Mouse (Mus musculus) forebrain, embryonic 15.5 days (tissue): Measurements from ENCODE around the gene Arhgap6. TPM values are rescaled to one million over a fixed set of nuclear protein-coding genes. Genes with fewer than 3 reads are reported as not detected.
A peak's percentile ranks its signal among the peaks of the same experiment; 100 is the strongest.

Source experiments
- ATAC-seq: fragments of 200-750 bp; cut with Nextera tagmentation; replicated peaks from 2 replicates; pipeline ENCODE4 v1.8.0; 2017; ENCODE audit warnings: mild to moderate bottlenecking, moderate TSS enrichment, moderate library complexity
- H3K27ac ChIP-seq: fragments of 300-500 bp; sonication (generic); replicated peaks from 2 replicates; pipeline ENCODE4 v1.5.1; 2015; ENCODE audit warnings: mild to moderate bottlenecking, inconsistent platforms
- H3K27me3 ChIP-seq: fragments of 300-500 bp; sonication (generic); 2 replicates; pipeline ENCODE4 v1.6.1; 2015; ENCODE audit warnings: inconsistent platforms
- H3K36me3 ChIP-seq: fragments of 300-500 bp; sonication (generic); 2 replicates; pipeline ENCODE4 v1.6.1; 2015; ENCODE audit warnings: mild to moderate bottlenecking, inconsistent platforms
- H3K4me1 ChIP-seq: fragments of 300-500 bp; sonication (generic); 2 replicates; pipeline ENCODE4 v1.6.1; 2015; ENCODE audit warnings: inconsistent platforms
- H3K4me2 ChIP-seq: fragments of 300-500 bp; sonication (generic); replicated peaks from 2 replicates; pipeline ENCODE4 v1.6.1; 2015; ENCODE audit warnings: mild to moderate bottlenecking, inconsistent platforms
- H3K4me3 ChIP-seq: fragments of 300-500 bp; sonication (generic); 2 replicates; pipeline ENCODE4 v1.5.1; 2015; ENCODE audit warnings: mild to moderate bottlenecking, inconsistent platforms
- H3K9ac ChIP-seq: fragments of 300-500 bp; sonication (generic); replicated peaks from 2 replicates; pipeline ENCODE4 v1.6.1; 2015; ENCODE audit warnings: mild to moderate bottlenecking, inconsistent platforms
- H3K9me3 ChIP-seq: fragments of 300-500 bp; sonication (generic); 2 replicates; pipeline ENCODE4 v1.6.1; 2016; ENCODE audit warnings: inconsistent platforms
- WGBS: fragments of 180-500 bp; shearing (Covaris S2); methylation state at CpG from one replicate; pipeline ENCODE4 v1.1.7; 2015; ENCODE audit warnings: mixed read lengths; 5-methylcytosine and 5-hydroxymethylcytosine counted together
- polyA plus RNA-seq: library from polyadenylated mRNA; unstranded; fragments of >200 nt; fragmentation: Nextera tagmentation; extraction: Ambion mirVana; gene quantifications from 2 replicates; pipeline ENCODE4 v1.2.1, GENCODE M21; 2015

The Arhgap6 gene
- polyA plus RNA-seq = 0.46 and 0.59 TPM in 2 replicates

- Histone ChIP-seq H3K4me2 (peak within 1 kb of the TSS; percentile 85), H3K27ac (no peak within 1 kb of the TSS), H3K4me3 (peak within 1 kb of the TSS; percentile 43), H3K9ac (no peak within 1 kb of the TSS; the same call in 1 of the 2 replicates), H3K9me3 (no peaks in the 10 kb centered on the region), H3K36me3 (no peaks in the 10 kb centered on the region), H3K4me1 (peaks cover 4% of the 10 kb centered on the region; the same call in 1 of the 2 replicates), H3K27me3 (peaks cover 21% of the 10 kb centered on the region)
- 15% methylated on average over 42 of the region's 48 CpGs for WGBS
- peak; percentile 68 for ATAC-seq
These were observed at the start of gene Arhgap6 for GRCm38 (mm10) chrX:168794974-168795858. TSS of gene Arhgap6 (plus strand) at chrX:168795099.

- H3K9me3 ChIP-seq = no peaks in the 10 kb centered on the region
- no peak overlapping the region for H3K4me3 ChIP-seq
- H3K36me3 ChIP-seq = no peaks in the 10 kb centered on the region
- 34% methylated on average over 2 of the region's 2 CpGs for WGBS
- H3K4me2 ChIP-seq = no peak overlapping the region
- H3K9ac ChIP-seq = no peak overlapping the region
- ATAC-seq = no peak
- H3K27ac ChIP-seq = no peak overlapping the region
- H3K4me1 ChIP-seq = no peaks in the 10 kb centered on the region
- H3K27me3 ChIP-seq = no peaks in the 10 kb centered on the region
These were observed 47.9 kb upstream of the Arhgap6 start for GRCm38 (mm10) chrX:168747011-168747410.

- 18% methylated on average over 55 of the region's 55 CpGs for WGBS
- H3K36me3 ChIP-seq = no peaks in the 10 kb centered on the region
- no peak overlapping the region for H3K27ac ChIP-seq
- H3K4me2 ChIP-seq = peak overlapping the region; percentile 85
- peak; percentile 74 for ATAC-seq
- H3K9ac ChIP-seq = peak overlapping the region; percentile 38; the same call in 1 of the 2 replicates
- H3K4me1 ChIP-seq = peaks cover 4% of the 10 kb centered on the region; the same call in 1 of the 2 replicates
- peak overlapping the region; percentile 43 for H3K4me3 ChIP-seq
- H3K9me3 ChIP-seq = no peaks in the 10 kb centered on the region
- peaks cover 21% of the 10 kb centered on the region for H3K27me3 ChIP-seq
These were observed 1.3 kb downstream of the Arhgap6 start for GRCm38 (mm10) chrX:168795859-168796848.

- Histone ChIP-seq H3K36me3 (no peaks in the 10 kb centered on the region), H3K4me3 (no peak overlapping the region), H3K4me1 (no peaks in the 10 kb centered on the region), H3K4me2 (no peak overlapping the region), H3K27me3 (no peaks in the 10 kb centered on the region), H3K9me3 (no peaks in the 10 kb centered on the region), H3K27ac (no peak overlapping the region), H3K9ac (no peak overlapping the region)
- ATAC-seq = no peak
- WGBS = 88% methylated on average over 2 of the region's 2 CpGs
These were observed 9.8 kb downstream of the Arhgap6 start for GRCm38 (mm10) chrX:168804677-168805076.

GRCm38 (mm10) chrX:168810513-168811265 lies 15.8 kb downstream of the Arhgap6 start:
- Histone ChIP-seq H3K9me3 (no peaks in the 10 kb centered on the region), H3K4me3 (no peak overlapping the region), H3K4me2 (no peak overlapping the region), H3K27me3 (no peaks in the 10 kb centered on the region), H3K9ac (no peak overlapping the region), H3K4me1 (no peaks in the 10 kb centered on the region), H3K36me3 (no peaks in the 10 kb centered on the region), H3K27ac (no peak overlapping the region)
- ATAC-seq = no peak
- 67% methylated on average over 3 of the region's 3 CpGs for WGBS

GRCm38 (mm10) chrX:168818858-168819257 lies 24.0 kb downstream of the Arhgap6 start:
- H3K4me3 ChIP-seq = no peak overlapping the region
- no peaks in the 10 kb centered on the region for H3K36me3 ChIP-seq
- H3K27ac ChIP-seq = no peak overlapping the region
- H3K4me1 ChIP-seq = no peaks in the 10 kb centered on the region
- no peak for ATAC-seq
- H3K9me3 ChIP-seq = no peaks in the 10 kb centered on the region
- no peak overlapping the region for H3K9ac ChIP-seq
- H3K27me3 ChIP-seq = no peaks in the 10 kb centered on the region
- WGBS = 68% methylated on average over 3 of the region's 3 CpGs
- no peak overlapping the region for H3K4me2 ChIP-seq

- Histone ChIP-seq H3K4me1 (no peaks in the 10 kb centered on the region), H3K9me3 (no peaks in the 10 kb centered on the region), H3K4me3 (no peak overlapping the region), H3K27me3 (no peaks in the 10 kb centered on the region), H3K27ac (no peak overlapping the region), H3K9ac (no peak overlapping the region), H3K4me2 (no peak overlapping the region), H3K36me3 (no peaks in the 10 kb centered on the region)
- ATAC-seq = no peak
- 79% methylated on average over 2 of the region's 2 CpGs for WGBS
These were observed 29.3 kb downstream of the Arhgap6 start for GRCm38 (mm10) chrX:168824166-168824565.

- Histone ChIP-seq H3K36me3 (no peaks in the 10 kb centered on the region), H3K9ac (no peak overlapping the region), H3K4me2 (no peak overlapping the region), H3K9me3 (no peaks in the 10 kb centered on the region), H3K4me1 (no peaks in the 10 kb centered on the region), H3K27me3 (no peaks in the 10 kb centered on the region), H3K4me3 (no peak overlapping the region), H3K27ac (no peak overlapping the region)
- 88% methylated on average over 5 of the region's 5 CpGs for WGBS
- no peak for ATAC-seq
These were observed 37.4 kb downstream of the Arhgap6 start for GRCm38 (mm10) chrX:168832343-168832742.

- H3K4me3 ChIP-seq = no peak overlapping the region
- H3K4me2 ChIP-seq = no peak overlapping the region
- no peak for ATAC-seq
- H3K27me3 ChIP-seq = no peaks in the 10 kb centered on the region
- no peak overlapping the region for H3K27ac ChIP-seq
- no peak overlapping the region for H3K9ac ChIP-seq
- no peaks in the 10 kb centered on the region for H3K4me1 ChIP-seq
- no peaks in the 10 kb centered on the region for H3K36me3 ChIP-seq
- no peaks in the 10 kb centered on the region for H3K9me3 ChIP-seq
These were observed 53.2 kb downstream of the Arhgap6 start for GRCm38 (mm10) chrX:168848062-168848461.

GRCm38 (mm10) chrX:168874688-168875087 lies 79.8 kb downstream of the Arhgap6 start:
- H3K27ac ChIP-seq = no peak overlapping the region
- no peaks in the 10 kb centered on the region for H3K27me3 ChIP-seq
- no peak overlapping the region for H3K4me2 ChIP-seq
- no peak overlapping the region for H3K9ac ChIP-seq
- H3K4me1 ChIP-seq = no peaks in the 10 kb centered on the region
- no peak overlapping the region for H3K4me3 ChIP-seq
- no peak for ATAC-seq
- WGBS = 42% methylated on average over 1 of the region's 1 CpGs
- H3K9me3 ChIP-seq = no peaks in the 10 kb centered on the region
- H3K36me3 ChIP-seq = no peaks in the 10 kb centered on the region

- ATAC-seq = no peak
- Histone ChIP-seq H3K4me2 (no peak overlapping the region), H3K4me1 (no peaks in the 10 kb centered on the region), H3K36me3 (no peaks in the 10 kb centered on the region), H3K27me3 (no peaks in the 10 kb centered on the region), H3K9ac (no peak overlapping the region), H3K9me3 (no peaks in the 10 kb centered on the region), H3K4me3 (no peak overlapping the region), H3K27ac (no peak overlapping the region)
- 76% methylated on average over 2 of the region's 2 CpGs for WGBS
These were observed 108.7 kb downstream of the Arhgap6 start for GRCm38 (mm10) chrX:168903557-168903956.
